Mouse (Mus musculus): ENCODE results near the gene Rgl1. TPM values are rescaled to one million over a fixed set of nuclear protein-coding genes. Genes with fewer than 3 reads are reported as not detected.
A peak's percentile ranks its signal among the peaks of the same experiment; 100 is the strongest.

The Rgl1 gene
- polyA plus RNA-seq, 1 experiment from 2014 or later, result 63.8 TPM

DNA sequence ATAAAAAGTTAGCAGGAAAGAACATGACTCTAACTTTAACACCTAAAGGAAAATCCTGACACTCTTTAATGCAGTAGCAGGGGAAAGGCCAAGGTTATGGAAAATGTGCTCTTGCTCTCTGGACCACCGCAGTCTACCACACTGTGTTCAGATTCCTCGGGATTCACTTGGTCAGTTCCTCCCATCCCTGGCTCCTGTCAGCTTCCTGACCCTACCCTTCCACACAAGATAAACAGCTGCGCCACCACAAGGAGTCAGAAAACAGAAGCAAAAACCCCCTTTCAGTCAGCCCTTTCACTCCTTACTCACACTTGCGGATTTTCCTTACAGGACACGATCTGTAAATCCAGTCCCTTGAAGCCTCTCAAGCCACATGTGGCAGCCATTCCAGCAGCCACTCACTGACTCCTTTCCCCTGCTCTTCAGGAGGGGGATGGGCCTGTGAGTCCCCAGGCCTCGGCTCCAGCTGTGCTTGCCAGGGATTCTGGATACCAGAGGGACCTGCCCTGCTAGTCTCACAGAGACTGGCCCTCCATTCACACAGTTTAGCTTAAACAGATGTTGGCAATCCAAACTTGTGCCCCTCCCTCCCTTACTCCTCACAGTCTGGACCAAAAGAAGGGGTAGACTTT, 78.9 kb downstream of the Rgl1 start:
- peak overlapping the region; percentile 25 for H3K4me2 ChIP-seq (replicated peaks; ENCODE audit: low read depth, low read length)
- peak overlapping the region; percentile 19; the same call in 1 of the 2 replicates for H3K9ac ChIP-seq (ENCODE audit: low read depth, low read length)
- peak overlapping the region; percentile 77 for H3K27ac ChIP-seq (ENCODE audit: low read depth, low read length)
- 6% methylated on average over 6 of the region's 6 CpGs for WGBS
- H3K27me3 ChIP-seq (ENCODE audit: control insufficient read depth, insufficient read depth, low read length), result no peaks in the 10 kb centered on the region
- no peak overlapping the region for H3K4me3 ChIP-seq (ENCODE audit: low read length)
- ATAC-seq (ENCODE audit: low FRiP score, low TSS enrichment), result peak; percentile 74
- H3K9me3 ChIP-seq (ENCODE audit: control insufficient read depth, low read length), result no peaks in the 10 kb centered on the region
- H3K4me1 ChIP-seq (ENCODE audit: control insufficient read depth, insufficient read depth, low read length), result peaks cover 26% of the 10 kb centered on the region
- H3K36me3 ChIP-seq (ENCODE audit: control insufficient read depth, insufficient read depth, low read length), result no peaks in the 10 kb centered on the region

DNA sequence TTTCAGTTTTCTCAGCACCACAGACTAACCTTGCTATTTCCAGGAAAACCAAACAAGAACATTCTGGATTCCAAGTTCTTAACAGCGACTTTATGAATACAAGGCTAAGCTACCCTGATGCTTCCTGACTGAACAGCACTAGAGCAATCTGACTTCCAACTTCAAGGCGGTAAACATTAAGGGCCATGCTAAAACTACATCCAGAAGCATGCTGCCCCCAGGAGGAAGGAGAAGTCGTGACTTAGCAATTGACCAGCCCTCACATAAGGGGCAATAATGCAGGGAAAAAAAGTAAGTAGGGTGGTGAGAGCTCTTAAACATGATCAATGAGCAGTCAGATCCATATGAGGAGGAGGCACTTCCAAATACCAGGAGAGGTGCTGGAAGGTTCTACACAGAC, 80.6 kb downstream of the Rgl1 start:
- Histone ChIP-seq H3K4me3 (ENCODE audit: low read length) (no peak overlapping the region), H3K9me3 (ENCODE audit: control insufficient read depth, low read length) (no peaks in the 10 kb centered on the region), H3K4me2 (replicated peaks; ENCODE audit: low read depth, low read length) (no peak overlapping the region), H3K9ac (ENCODE audit: low read depth, low read length) (no peak overlapping the region), H3K36me3 (ENCODE audit: control insufficient read depth, insufficient read depth, low read length) (no peaks in the 10 kb centered on the region), H3K27ac (ENCODE audit: low read depth, low read length) (no peak overlapping the region), H3K27me3 (ENCODE audit: control insufficient read depth, insufficient read depth, low read length) (no peaks in the 10 kb centered on the region), H3K4me1 (ENCODE audit: control insufficient read depth, insufficient read depth, low read length) (peaks cover 39% of the 10 kb centered on the region)
- 64% methylated on average over 3 of the region's 3 CpGs for WGBS
- ATAC-seq (ENCODE audit: low FRiP score, low TSS enrichment), result no peak

DNA sequence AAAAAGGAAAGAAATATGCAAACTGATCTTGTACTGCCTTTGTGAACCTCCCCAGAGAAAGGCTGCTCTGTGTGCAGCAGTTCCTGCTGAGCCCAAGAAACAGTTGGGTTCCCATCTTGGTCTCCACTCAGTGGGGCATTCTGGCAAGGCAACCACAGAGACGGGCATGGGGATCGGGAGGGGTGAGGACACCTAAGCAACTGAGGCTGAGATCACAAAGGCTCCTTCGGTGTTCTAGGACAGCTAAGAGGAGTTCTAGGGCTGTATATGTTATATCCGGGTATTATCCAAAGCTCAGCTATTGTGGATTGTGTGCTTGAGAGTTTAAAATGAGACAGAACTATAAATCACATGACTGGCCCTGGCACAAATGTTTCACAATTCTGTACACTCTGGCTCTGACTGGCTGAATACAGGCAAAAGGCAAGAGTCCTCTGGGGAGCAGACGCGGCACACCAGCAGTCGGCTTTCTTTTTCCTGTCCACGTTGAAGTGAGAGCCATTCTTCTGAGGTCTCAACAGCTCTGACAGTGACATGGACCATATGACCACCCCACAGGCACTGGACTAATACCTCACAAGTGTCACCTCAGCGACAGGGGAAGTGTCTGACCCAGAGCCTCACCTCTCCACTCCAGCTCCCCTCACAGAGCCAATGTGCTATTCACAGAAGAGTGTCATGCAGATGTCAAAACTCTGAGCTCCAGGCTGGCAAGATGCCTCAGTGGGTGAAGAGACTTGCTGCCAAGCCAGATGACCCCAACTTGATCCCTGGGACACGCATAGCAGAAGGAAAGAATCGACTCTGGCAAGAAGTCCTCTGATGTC, 83.6 kb downstream of the Rgl1 start:
- H3K36me3 ChIP-seq (ENCODE audit: control insufficient read depth, insufficient read depth, low read length), result no peaks in the 10 kb centered on the region
- ATAC-seq (ENCODE audit: low FRiP score, low TSS enrichment), result no peak
- H3K9me3 ChIP-seq (ENCODE audit: control insufficient read depth, low read length), result no peaks in the 10 kb centered on the region
- H3K4me1 ChIP-seq (ENCODE audit: control insufficient read depth, insufficient read depth, low read length), result peaks cover 42% of the 10 kb centered on the region
- no peak overlapping the region for H3K4me3 ChIP-seq (ENCODE audit: low read length)
- H3K4me2 ChIP-seq (replicated peaks; ENCODE audit: low read depth, low read length), result no peak overlapping the region
- 46% methylated on average over 11 of the region's 11 CpGs for WGBS
- peak overlapping the region; percentile 74; the same call in 1 of the 2 replicates for H3K27ac ChIP-seq (ENCODE audit: low read depth, low read length)
- H3K27me3 ChIP-seq (ENCODE audit: control insufficient read depth, insufficient read depth, low read length), result no peaks in the 10 kb centered on the region
- H3K9ac ChIP-seq (ENCODE audit: low read depth, low read length), result no peak overlapping the region

DNA sequence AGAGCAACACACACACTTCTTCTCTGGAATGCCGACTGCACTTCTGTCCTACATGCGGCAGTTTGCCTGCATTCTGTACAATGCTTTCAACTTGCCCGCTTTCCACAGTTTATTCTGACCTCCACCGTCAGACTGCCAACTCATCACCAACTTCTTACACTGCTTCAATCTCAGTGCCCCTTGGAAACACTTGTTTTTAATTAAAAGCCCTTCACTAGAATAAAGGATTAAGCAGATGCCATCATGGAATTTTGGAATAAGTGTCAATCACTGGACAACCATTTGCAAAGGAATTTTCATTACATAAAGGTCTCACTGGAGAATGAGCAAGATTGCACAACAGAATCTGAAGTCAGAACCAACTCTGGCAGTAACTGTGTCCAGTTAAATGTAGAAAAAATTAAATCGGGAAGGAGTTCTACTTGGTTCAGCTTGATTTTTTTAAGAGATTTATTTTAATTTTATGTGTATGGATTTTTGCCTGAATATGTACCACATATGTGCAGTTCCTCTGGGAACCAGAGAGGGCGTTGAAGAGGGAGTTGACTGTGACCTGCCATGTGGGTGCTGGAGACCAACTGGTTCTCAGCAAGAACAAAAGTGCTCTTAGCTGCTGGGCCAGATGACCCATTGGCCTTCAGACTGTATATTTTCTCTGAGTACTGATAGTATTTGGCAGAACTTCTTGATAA, 84.3 kb downstream of the Rgl1 start:
- no peaks in the 10 kb centered on the region for H3K27me3 ChIP-seq (ENCODE audit: control insufficient read depth, insufficient read depth, low read length)
- H3K36me3 ChIP-seq (ENCODE audit: control insufficient read depth, insufficient read depth, low read length), result no peaks in the 10 kb centered on the region
- 79% methylated on average over 6 of the region's 6 CpGs for WGBS
- no peak overlapping the region for H3K9ac ChIP-seq (ENCODE audit: low read depth, low read length)
- H3K4me2 ChIP-seq (replicated peaks; ENCODE audit: low read depth, low read length), result no peak overlapping the region
- H3K27ac ChIP-seq (ENCODE audit: low read depth, low read length), result 0 out of 2 replicates have a peak overlapping the region, but pooled peaks have one; percentile 74
- H3K9me3 ChIP-seq (ENCODE audit: control insufficient read depth, low read length), result no peaks in the 10 kb centered on the region
- H3K4me1 ChIP-seq (ENCODE audit: control insufficient read depth, insufficient read depth, low read length), result peaks cover 35% of the 10 kb centered on the region
- ATAC-seq (ENCODE audit: low FRiP score, low TSS enrichment), result no peak
- H3K4me3 ChIP-seq (ENCODE audit: low read length), result no peak overlapping the region

DNA sequence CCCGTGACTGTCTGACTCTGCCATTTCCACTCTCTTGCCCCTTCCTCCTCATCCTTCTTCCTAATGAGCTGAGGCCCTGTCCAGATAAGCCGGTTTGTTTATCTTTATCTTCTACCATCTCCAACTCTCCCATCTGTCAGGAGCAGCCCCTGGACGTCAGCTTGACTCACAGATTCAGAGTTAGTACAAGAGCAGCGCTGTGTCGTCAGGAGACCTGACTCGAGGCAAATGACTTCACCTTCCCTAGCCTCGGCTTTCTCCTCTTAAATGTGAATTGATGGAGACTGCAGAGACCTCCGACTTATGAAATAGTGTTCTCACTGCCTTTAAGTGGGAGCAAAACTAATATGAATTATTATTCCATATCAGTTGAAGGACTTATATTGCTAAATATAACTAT, 85.0 kb downstream of the Rgl1 start:
- no peaks in the 10 kb centered on the region for H3K36me3 ChIP-seq (ENCODE audit: control insufficient read depth, insufficient read depth, low read length)
- H3K9ac ChIP-seq (ENCODE audit: low read depth, low read length), result no peak overlapping the region
- no peak for ATAC-seq (ENCODE audit: low FRiP score, low TSS enrichment)
- H3K4me2 ChIP-seq (replicated peaks; ENCODE audit: low read depth, low read length), result no peak overlapping the region
- no peak overlapping the region for H3K4me3 ChIP-seq (ENCODE audit: low read length)
- H3K9me3 ChIP-seq (ENCODE audit: control insufficient read depth, low read length), result no peaks in the 10 kb centered on the region
- WGBS, result 42% methylated on average over 8 of the region's 8 CpGs
- peaks cover 35% of the 10 kb centered on the region for H3K4me1 ChIP-seq (ENCODE audit: control insufficient read depth, insufficient read depth, low read length)
- H3K27me3 ChIP-seq (ENCODE audit: control insufficient read depth, insufficient read depth, low read length), result no peaks in the 10 kb centered on the region
- H3K27ac ChIP-seq (ENCODE audit: low read depth, low read length), result no peak overlapping the region

DNA sequence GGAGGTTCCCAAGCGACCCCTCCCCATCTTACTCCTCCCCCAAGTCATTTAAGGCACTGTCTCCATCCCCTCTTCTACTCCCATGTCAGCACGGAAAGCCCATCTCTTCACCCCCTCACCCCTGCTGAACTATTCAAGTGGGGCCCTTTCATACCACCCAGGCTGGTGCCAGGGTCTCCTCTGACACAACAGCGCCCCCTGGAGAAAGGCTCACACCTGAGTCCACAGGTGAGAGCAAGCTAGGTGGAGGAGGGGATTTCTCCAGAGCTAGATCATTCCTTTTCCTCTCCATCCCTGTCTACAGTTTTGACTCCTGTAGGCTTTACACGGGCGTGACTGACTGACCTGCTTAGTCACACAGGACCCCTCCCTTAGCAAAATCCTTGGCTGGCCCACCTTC, 87.7 kb downstream of the Rgl1 start:
- no peak overlapping the region for H3K4me2 ChIP-seq (replicated peaks; ENCODE audit: low read depth, low read length)
- H3K36me3 ChIP-seq (ENCODE audit: control insufficient read depth, insufficient read depth, low read length), result no peaks in the 10 kb centered on the region
- H3K9ac ChIP-seq (ENCODE audit: low read depth, low read length), result no peak overlapping the region
- H3K4me3 ChIP-seq (ENCODE audit: low read length), result no peak overlapping the region
- H3K4me1 ChIP-seq (ENCODE audit: control insufficient read depth, insufficient read depth, low read length), result peaks cover 32% of the 10 kb centered on the region
- H3K27me3 ChIP-seq (ENCODE audit: control insufficient read depth, insufficient read depth, low read length), result no peaks in the 10 kb centered on the region
- 0 out of 2 replicates have a peak, but pooled peaks cover 3% of the 10 kb centered on the region for H3K9me3 ChIP-seq (ENCODE audit: control insufficient read depth, low read length)
- H3K27ac ChIP-seq (ENCODE audit: low read depth, low read length), result peak overlapping the region; percentile 67; the same call in 1 of the 2 replicates
- WGBS, result 48% methylated on average over 5 of the region's 5 CpGs
- no peak for ATAC-seq (ENCODE audit: low FRiP score, low TSS enrichment)

DNA sequence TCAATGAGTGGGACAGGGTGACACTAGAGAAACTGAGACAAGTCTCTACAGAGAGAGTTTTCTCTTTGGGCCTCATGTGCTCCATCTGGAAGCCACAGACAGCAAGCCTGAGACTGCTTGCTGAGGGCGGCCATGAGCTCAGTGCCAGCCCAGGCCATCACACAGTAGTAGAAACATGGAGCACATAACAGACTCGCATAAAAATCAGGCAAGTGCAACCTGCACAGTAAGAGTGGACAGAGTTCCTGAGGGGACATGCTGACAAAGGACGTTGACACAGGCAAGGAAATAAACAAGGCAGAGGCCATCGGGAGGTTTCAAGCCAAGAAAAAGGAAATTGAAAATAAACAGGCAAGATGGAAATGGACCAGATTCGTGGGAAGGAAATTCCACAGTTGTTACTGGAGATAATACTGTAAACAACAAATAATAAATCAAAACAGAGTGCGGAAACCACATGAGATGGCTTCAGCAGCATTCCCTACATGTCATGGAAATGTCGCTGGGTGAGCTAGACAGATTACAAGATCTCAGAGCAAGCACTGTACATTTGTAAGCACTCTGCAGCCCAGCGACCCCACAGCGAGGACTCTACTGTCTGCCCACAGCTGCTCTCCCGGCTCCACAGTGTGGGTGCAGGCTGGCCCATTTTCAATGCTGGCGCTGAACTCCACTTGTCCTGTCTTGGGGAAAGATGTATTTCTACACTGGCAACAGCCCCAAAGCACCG, 88.5 kb downstream of the Rgl1 start:
- Histone ChIP-seq H3K9ac (ENCODE audit: low read depth, low read length) (no peak overlapping the region), H3K4me3 (ENCODE audit: low read length) (no peak overlapping the region), H3K27me3 (ENCODE audit: control insufficient read depth, insufficient read depth, low read length) (no peaks in the 10 kb centered on the region), H3K4me2 (replicated peaks; ENCODE audit: low read depth, low read length) (no peak overlapping the region), H3K27ac (ENCODE audit: low read depth, low read length) (peak overlapping the region; percentile 67; the same call in 1 of the 2 replicates), H3K9me3 (ENCODE audit: control insufficient read depth, low read length) (0 out of 2 replicates have a peak, but pooled peaks cover 3% of the 10 kb centered on the region), H3K36me3 (ENCODE audit: control insufficient read depth, insufficient read depth, low read length) (no peaks in the 10 kb centered on the region), H3K4me1 (ENCODE audit: control insufficient read depth, insufficient read depth, low read length) (peaks cover 29% of the 10 kb centered on the region)
- 66% methylated on average over 12 of the region's 12 CpGs for WGBS
- ATAC-seq (ENCODE audit: low FRiP score, low TSS enrichment), result peak; percentile 29; the same call in 1 of the 2 replicates

DNA sequence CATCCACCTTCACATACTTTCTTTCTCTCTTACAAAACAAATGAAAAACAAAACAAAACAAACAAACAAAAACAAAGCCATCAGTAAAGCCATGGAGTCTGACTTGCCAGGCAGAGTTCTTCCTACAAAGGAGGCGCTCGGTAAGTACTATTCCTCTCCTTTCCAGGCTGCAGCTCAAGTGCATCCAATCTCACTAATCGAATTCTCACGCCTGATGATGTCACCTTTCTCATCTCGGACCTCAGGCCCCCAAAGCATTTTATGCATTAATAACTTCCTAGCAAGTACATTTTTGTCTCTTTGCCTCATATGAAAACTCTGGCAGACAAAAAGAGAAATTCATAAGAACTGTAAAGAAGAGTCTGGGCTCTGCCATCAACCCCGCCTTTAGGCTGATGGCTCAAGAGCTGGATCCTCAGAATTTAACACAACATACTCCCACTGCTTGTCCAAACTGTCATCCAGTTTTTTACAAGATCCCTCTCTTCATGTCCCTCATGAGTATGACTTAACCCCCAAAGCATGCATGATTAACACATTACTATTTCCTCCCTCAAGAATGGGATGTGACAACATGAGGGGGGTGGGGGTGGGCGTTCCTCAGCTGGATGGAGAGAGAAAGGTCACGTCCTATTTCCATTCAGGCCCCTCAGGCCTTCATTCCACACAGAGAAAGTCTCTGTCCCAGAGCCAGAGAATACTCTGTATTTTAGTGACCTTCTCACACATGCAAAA, 96.5 kb downstream of the Rgl1 start:
- WGBS, result 53% methylated on average over 8 of the region's 8 CpGs
- H3K9me3 ChIP-seq (ENCODE audit: control insufficient read depth, low read length), result no peaks in the 10 kb centered on the region
- H3K4me2 ChIP-seq (replicated peaks; ENCODE audit: low read depth, low read length), result no peak overlapping the region
- no peak overlapping the region for H3K27ac ChIP-seq (ENCODE audit: low read depth, low read length)
- no peaks in the 10 kb centered on the region for H3K36me3 ChIP-seq (ENCODE audit: control insufficient read depth, insufficient read depth, low read length)
- H3K4me3 ChIP-seq (ENCODE audit: low read length), result no peak overlapping the region
- H3K27me3 ChIP-seq (ENCODE audit: control insufficient read depth, insufficient read depth, low read length), result no peaks in the 10 kb centered on the region
- peaks cover 8% of the 10 kb centered on the region; the same call in 1 of the 2 replicates for H3K4me1 ChIP-seq (ENCODE audit: control insufficient read depth, insufficient read depth, low read length)
- H3K9ac ChIP-seq (ENCODE audit: low read depth, low read length), result no peak overlapping the region
- 0 out of 2 replicates have a peak, but pooled peaks have one; percentile 60 for ATAC-seq (ENCODE audit: low FRiP score, low TSS enrichment)
